Mouse (Mus musculus): ENCODE measurements around the gene Styx. TPM values are rescaled to one million over a fixed set of nuclear protein-coding genes. Genes with fewer than 3 reads are reported as not detected.
A peak's percentile ranks its signal among the peaks of the same experiment; 100 is the strongest.

Styx gene
- total and polyA plus RNA-seq, 2 experiments from 2014 or later: 35.9 to 72.2 TPM

DNA sequence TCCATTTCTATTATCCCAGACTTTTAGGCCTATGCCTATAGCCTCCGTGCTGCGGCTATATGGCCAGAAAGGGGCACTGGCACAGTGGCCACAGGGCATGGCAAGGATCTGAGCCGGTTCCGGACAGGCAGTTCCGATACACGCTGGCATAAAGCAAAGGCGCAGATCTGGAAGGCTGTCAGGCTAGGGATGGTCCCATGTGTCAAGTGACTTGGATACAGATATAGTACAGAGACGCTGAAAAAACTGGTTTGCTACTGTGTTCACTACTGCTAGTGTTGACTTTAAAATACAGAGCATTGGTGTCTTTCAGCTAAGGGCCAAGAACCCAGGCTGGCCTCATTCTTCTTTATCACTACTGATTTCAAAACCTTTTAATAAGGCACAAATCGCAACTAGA, 106.1 kb downstream of the Styx start:
- Histone ChIP-seq H3K4me1 (ENCODE audit: insufficient read depth) (peaks cover 7% of the 10 kb centered on the region; the same call in 1 of the 2 replicates), H3K4me2 (ENCODE audit: low read depth) (no peak overlapping the region), H3K36me3 (ENCODE audit: insufficient read depth) (peaks cover 29% of the 10 kb centered on the region), H3K27ac (ENCODE audit: low read depth, low read length) (no peak overlapping the region), H3K27me3 (ENCODE audit: insufficient read depth, low read length) (no peaks in the 10 kb centered on the region), H3K4me3 (ENCODE audit: low read depth, low read length) (no peak overlapping the region), H3K9me3 (ENCODE audit: low read length) (no peaks in the 10 kb centered on the region), H3K9ac (no peak overlapping the region)
- DNase-seq (no peak), ATAC-seq (no peak)
- TF ChIP-seq CTCF (IDR thresholded peaks at IDR 0.05; ENCODE audit: low read depth): no peak
- WGBS: 79% methylated on average over 9 of the region's 9 CpGs

DNA sequence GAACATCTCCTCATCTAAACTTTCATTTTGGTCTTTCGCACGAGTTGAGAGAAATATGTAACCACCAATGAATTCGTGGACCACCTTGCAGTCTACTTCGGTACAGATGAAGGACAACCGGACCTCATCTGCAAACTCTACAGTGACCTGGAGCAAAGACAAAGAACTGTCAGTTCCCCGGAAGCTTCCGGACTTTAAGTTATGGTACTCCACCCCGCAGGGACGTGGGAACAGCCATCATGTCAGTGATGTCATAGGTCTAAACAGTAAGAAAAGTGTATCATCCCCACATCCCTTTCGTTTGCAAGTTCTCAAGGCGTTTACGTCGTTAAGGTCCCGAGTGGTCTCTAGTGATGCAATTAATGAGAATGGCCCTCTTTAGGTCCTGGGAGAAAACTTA, 109.0 kb downstream of the Styx start:
- Histone ChIP-seq H3K36me3 (ENCODE audit: insufficient read depth) (peaks cover 36% of the 10 kb centered on the region), H3K4me2 (ENCODE audit: low read depth) (no peak overlapping the region), H3K4me3 (ENCODE audit: low read depth, low read length) (no peak overlapping the region), H3K9ac (no peak overlapping the region), H3K4me1 (ENCODE audit: insufficient read depth) (peaks cover 3% of the 10 kb centered on the region; the same call in 1 of the 2 replicates), H3K27ac (ENCODE audit: low read depth, low read length) (no peak overlapping the region), H3K9me3 (ENCODE audit: low read length) (no peaks in the 10 kb centered on the region), H3K27me3 (ENCODE audit: insufficient read depth, low read length) (no peaks in the 10 kb centered on the region)
- no peak for ATAC-seq
- WGBS: 90% methylated on average over 14 of the region's 14 CpGs
- no peak for DNase-seq
- no peak for TF ChIP-seq CTCF (IDR thresholded peaks at IDR 0.05; ENCODE audit: low read depth)

DNA sequence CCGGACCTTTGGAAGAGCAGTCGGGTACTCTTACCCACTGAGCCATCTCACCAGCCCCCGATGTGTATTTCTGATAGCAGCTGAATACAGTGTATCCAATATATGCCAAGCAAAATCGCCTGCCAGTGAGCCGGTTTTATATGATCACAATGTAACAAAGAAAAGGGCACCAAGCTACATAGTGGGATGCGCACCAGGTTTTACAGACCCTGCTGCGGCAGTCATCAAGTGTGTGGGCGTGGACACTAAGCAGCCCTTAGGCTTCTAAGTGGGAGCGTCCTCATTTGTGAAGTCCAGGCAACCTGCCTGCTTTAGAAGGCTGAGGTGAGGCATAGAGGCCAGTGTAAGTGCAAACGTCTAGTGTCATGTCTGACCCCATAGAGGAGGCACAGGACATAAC, 109.6 kb downstream of the Styx start:
- DNase-seq: no peak
- Histone ChIP-seq H3K4me2 (ENCODE audit: low read depth) (no peak overlapping the region), H3K4me3 (ENCODE audit: low read depth, low read length) (no peak overlapping the region), H3K9me3 (ENCODE audit: low read length) (no peaks in the 10 kb centered on the region), H3K9ac (no peak overlapping the region), H3K27ac (ENCODE audit: low read depth, low read length) (no peak overlapping the region), H3K4me1 (ENCODE audit: insufficient read depth) (peaks cover 3% of the 10 kb centered on the region; the same call in 1 of the 2 replicates), H3K36me3 (ENCODE audit: insufficient read depth) (peaks cover 38% of the 10 kb centered on the region), H3K27me3 (ENCODE audit: insufficient read depth, low read length) (no peaks in the 10 kb centered on the region)
- 97% methylated on average over 10 of the region's 10 CpGs for WGBS
- no peak for TF ChIP-seq CTCF (IDR thresholded peaks at IDR 0.05; ENCODE audit: low read depth)
- no peak for ATAC-seq

DNA sequence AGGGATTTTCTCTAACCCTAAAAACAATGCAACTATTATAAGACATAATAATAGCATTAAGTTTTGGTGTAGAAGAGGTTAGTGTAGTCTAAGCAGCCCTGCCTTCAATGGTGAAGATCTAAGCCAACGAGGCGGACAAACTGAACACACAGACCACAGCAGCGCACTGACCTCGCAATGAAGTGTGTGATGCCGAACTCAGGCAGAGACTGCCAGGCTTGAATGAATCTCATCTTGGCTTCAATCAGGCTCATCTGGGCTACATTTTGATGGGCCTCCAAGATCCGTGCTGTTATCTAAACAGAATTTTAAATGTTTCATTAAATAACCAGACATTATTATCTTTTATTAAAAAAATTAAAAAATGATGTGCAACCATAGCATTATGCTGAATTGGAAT, 111.1 kb downstream of the Styx start:
- peaks cover 2% of the 10 kb centered on the region; the same call in 1 of the 2 replicates for H3K4me1 ChIP-seq (ENCODE audit: insufficient read depth)
- H3K4me3 ChIP-seq (ENCODE audit: low read depth, low read length): no peak overlapping the region
- no peak overlapping the region for H3K9ac ChIP-seq
- H3K9me3 ChIP-seq (ENCODE audit: low read length): no peaks in the 10 kb centered on the region
- no peak overlapping the region for H3K4me2 ChIP-seq (ENCODE audit: low read depth)
- ATAC-seq (no peak), DNase-seq (no peak)
- TF ChIP-seq CTCF (IDR thresholded peaks at IDR 0.05; ENCODE audit: low read depth): no peak
- no peak overlapping the region for H3K27ac ChIP-seq (ENCODE audit: low read depth, low read length)
- no peaks in the 10 kb centered on the region for H3K27me3 ChIP-seq (ENCODE audit: insufficient read depth, low read length)
- WGBS: 77% methylated on average over 6 of the region's 6 CpGs
- peaks cover 51% of the 10 kb centered on the region for H3K36me3 ChIP-seq (ENCODE audit: insufficient read depth)

DNA sequence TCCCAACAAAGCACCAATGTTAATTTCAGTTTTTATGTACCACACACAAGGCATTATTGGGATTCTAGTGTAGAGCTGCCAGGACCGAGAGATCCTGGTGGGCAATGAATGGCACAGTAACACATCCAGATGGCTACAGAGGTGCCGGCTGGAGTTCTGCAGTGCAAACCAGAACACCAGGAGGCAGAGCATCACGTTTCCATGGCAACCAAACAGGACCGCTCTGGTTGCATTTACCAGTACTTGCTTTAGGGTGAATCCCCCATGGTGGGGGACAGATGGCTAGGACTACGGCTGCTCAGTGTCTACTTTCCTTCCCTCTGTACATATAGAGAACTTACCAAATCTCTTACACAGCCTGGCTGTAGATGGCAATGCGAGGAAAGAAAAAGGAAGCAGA, 111.5 kb downstream of the Styx start:
- Histone ChIP-seq H3K36me3 (ENCODE audit: insufficient read depth) (peaks cover 55% of the 10 kb centered on the region), H3K4me2 (ENCODE audit: low read depth) (no peak overlapping the region), H3K4me1 (ENCODE audit: insufficient read depth) (no peaks in the 10 kb centered on the region), H3K9ac (0 out of 2 replicates have a peak overlapping the region, but pooled peaks have one; percentile 6), H3K9me3 (ENCODE audit: low read length) (no peaks in the 10 kb centered on the region), H3K27ac (ENCODE audit: low read depth, low read length) (peak overlapping the region; percentile 48), H3K4me3 (ENCODE audit: low read depth, low read length) (no peak overlapping the region), H3K27me3 (ENCODE audit: insufficient read depth, low read length) (no peaks in the 10 kb centered on the region)
- TF ChIP-seq CTCF (IDR thresholded peaks at IDR 0.05; ENCODE audit: low read depth): peak; percentile 37; the same call in 1 of the 2 replicates
- WGBS: 15% methylated on average over 6 of the region's 6 CpGs
- ATAC-seq (peak; percentile 91), DNase-seq (peak; percentile 78)

DNA sequence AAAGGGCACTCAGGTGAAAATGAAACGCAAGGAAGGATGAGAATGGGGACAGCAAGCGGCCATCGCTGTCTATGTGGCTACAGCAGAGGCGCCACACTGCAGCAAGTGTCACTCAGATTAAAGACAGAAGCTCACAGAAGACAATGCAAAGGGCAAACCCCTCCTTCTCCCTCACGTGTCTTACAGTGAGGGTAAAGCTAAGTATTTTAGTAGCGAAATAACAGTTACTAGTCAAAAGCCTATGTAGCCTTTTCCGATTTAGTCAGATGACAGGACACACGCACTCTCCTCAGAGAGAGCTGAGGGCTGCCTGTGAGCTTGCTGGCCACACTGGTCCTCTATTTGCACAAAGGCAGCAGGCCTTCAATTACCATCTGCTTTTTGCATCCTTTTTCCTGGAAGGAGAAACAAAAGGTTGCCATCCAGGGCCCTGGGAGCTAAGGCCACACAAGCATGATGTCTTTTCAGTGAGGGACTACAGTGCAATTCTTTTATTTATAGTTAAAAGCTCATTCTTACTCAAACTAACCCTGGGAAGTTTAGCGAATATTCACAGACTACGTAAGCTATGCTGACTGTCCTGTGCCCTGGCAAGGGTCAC, 112.1 kb downstream of the Styx start:
- WGBS: 44% methylated on average over 10 of the region's 10 CpGs
- DNase-seq (no peak), ATAC-seq (peak; percentile 47)
- no peak for TF ChIP-seq CTCF (IDR thresholded peaks at IDR 0.05; ENCODE audit: low read depth)
- no peak overlapping the region for H3K4me3 ChIP-seq (ENCODE audit: low read depth, low read length)
- no peaks in the 10 kb centered on the region for H3K4me1 ChIP-seq (ENCODE audit: insufficient read depth)
- no peak overlapping the region for H3K4me2 ChIP-seq (ENCODE audit: low read depth)
- H3K9me3 ChIP-seq (ENCODE audit: low read length): no peaks in the 10 kb centered on the region
- H3K36me3 ChIP-seq (ENCODE audit: insufficient read depth): peaks cover 58% of the 10 kb centered on the region
- H3K9ac ChIP-seq: peak overlapping the region; percentile 6; the same call in 1 of the 2 replicates
- peak overlapping the region; percentile 48 for H3K27ac ChIP-seq (ENCODE audit: low read depth, low read length)
- H3K27me3 ChIP-seq (ENCODE audit: insufficient read depth, low read length): no peaks in the 10 kb centered on the region

DNA sequence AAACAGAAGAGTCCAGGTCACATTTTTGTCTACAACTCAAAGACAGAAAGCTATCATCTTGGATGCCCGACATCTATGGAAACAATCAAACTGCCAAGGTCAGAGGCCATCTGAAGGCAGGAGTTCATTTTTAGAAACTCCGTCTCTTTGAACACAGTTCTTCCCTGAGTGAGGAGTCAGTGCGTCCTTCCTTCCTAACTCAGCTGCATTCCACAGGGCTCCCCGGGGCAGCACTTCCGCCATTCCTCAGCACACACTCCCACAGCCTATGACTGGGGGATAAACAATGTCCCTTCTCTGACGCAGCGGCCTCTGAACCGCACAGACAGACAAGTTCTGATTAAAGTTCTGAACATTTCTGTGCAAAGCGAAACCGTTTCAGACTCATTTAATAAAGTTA, 112.7 kb downstream of the Styx start:
- Histone ChIP-seq H3K9me3 (ENCODE audit: low read length) (no peaks in the 10 kb centered on the region), H3K4me1 (ENCODE audit: insufficient read depth) (no peaks in the 10 kb centered on the region), H3K27me3 (ENCODE audit: insufficient read depth, low read length) (no peaks in the 10 kb centered on the region), H3K4me3 (ENCODE audit: low read depth, low read length) (no peak overlapping the region), H3K9ac (no peak overlapping the region), H3K36me3 (ENCODE audit: insufficient read depth) (peaks cover 58% of the 10 kb centered on the region), H3K4me2 (ENCODE audit: low read depth) (no peak overlapping the region), H3K27ac (ENCODE audit: low read depth, low read length) (0 out of 2 replicates have a peak overlapping the region, but pooled peaks have one; percentile 48)
- ATAC-seq (no peak), DNase-seq (no peak)
- WGBS: 29% methylated on average over 10 of the region's 10 CpGs
- TF ChIP-seq CTCF (IDR thresholded peaks at IDR 0.05; ENCODE audit: low read depth): no peak

Data from forebrain, postnatal 0 days (tissue).